10 mouse cellular contexts compared by ENCODE assay signal in the genomic region with DNA sequence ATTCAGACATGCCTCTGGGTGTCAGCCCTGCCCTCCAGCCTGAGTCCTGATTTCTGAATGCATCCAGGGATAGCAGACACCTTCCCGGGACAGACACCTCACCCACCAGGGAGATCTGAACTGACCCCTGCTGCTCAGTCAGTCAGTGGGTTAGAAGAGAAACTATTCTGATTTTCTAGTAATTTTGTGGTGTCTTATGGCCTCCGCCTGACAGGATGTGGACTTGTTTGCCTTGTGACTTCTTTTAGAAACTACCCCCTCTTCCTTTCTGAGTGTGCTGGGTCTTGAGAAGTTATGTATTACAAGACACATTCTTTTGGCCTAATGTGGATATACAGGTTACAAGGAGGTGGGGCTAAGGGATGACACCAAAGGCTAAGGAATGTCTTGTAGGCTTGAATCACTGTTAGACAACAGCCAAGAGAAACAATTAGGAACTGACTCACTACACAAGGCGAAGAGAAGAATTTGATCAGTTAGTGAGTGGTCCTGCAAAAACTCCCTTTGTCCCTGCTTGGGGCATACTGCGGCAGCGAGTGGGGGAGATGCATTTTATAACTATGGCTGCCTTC. TPM values are rescaled to one million over a fixed set of nuclear protein-coding genes. Genes with fewer than 3 reads are reported as not detected.
A peak's percentile ranks its signal among the peaks of the same experiment; 100 is the strongest.
DNase-seq lines count a peak whose midpoint lies in the region; ATAC-seq and TF ChIP-seq lines count a peak whose summit lies in the region.
"Had no signal": no experiment of that assay in that cellular context is flagged by ENCODE, and none has a peak within 500 bp of the region (broad histone marks: within the 10 kb centered on the region; RNA-seq: fewer than 3 reads in every experiment).

No protein-coding gene starts in this region.

- TF ChIP-seq EP300 in heart, adult 2 months (IDR thresholded peaks at IDR 0.05; ENCODE audit: insufficient read depth, low read depth, low read length), result no peak

- no peak for TF ChIP-seq POLR2A in heart, adult 2 months (IDR thresholded peaks at IDR 0.05; ENCODE audit: insufficient read depth, low read depth, low read length)

- peaks cover 20% of the 10 kb centered on the region for H3K4me1 ChIP-seq in heart, adult 2 months (ENCODE audit: control insufficient read depth, insufficient read depth, low read length)
- H3K4me1 ChIP-seq in forebrain, embryonic 11.5 days (replicated peaks; ENCODE audit: control insufficient read depth, insufficient read depth, low read length), result peaks cover 76% of the 10 kb centered on the region
- H3K4me1 ChIP-seq in limb, embryonic 13.5 days, result peaks cover 68% of the 10 kb centered on the region

- intact Hi-C loops in heart, adult 2 months (cut with DNase I), result no loop called here
- intact Hi-C loops in heart, postnatal 10 days (cut with DNase I), result no loop called here

- WGBS in heart, adult 2 months, result 63% methylated on average over 5 of the region's 5 CpGs
- WGBS in forebrain, embryonic 11.5 days, result 52% methylated on average over 5 of the region's 5 CpGs
- WGBS in limb, embryonic 13.5 days, result 64% methylated on average over 5 of the region's 5 CpGs

- H3K4me2 ChIP-seq in forebrain, embryonic 11.5 days (ENCODE audit: low read depth, low read length, severe bottlenecking), result peak overlapping the region; percentile 29; the same call in 1 of the 2 replicates
- H3K4me2 ChIP-seq in limb, embryonic 13.5 days (replicated peaks), result peak overlapping the region; percentile 32; the same call in 1 of the 2 replicates
- H3K4me2 ChIP-seq: embryonic facial prominence, embryonic 15.5 days had no signal

- peaks cover 59% of the 10 kb centered on the region for H3K79me3 ChIP-seq in C2C12 (ENCODE audit: low read depth)

- no peak for DNase-seq in heart, adult 2 months
- DNase-seq in heart, postnatal 10 days, result no peak
- peak; percentile 45 for DNase-seq in forebrain, embryonic 11.5 days (ENCODE audit: low spot score)
- DNase-seq in right cerebral cortex, adult 18-20 months, result no peak
- no peak for DNase-seq in spleen, adult 12 weeks (ENCODE audit: low spot score)
- DNase-seq in liver, result no peak
- DNase-seq: kidney, postnatal 36 days had no signal

- H3K79me2 ChIP-seq in heart, adult 2 months (replicated peaks; ENCODE audit: control insufficient read depth, insufficient read depth, low read length), result no peaks in the 10 kb centered on the region
- peaks cover 72% of the 10 kb centered on the region for H3K79me2 ChIP-seq in C2C12 (ENCODE audit: control insufficient read depth, insufficient read depth)

- H3K27me3 ChIP-seq in heart, adult 2 months (ENCODE audit: control insufficient read depth, insufficient read depth, low read length), result no peaks in the 10 kb centered on the region
- H3K27me3 ChIP-seq in C2C12 (ENCODE audit: control insufficient read depth, insufficient read depth, insufficient read length), result no peaks in the 10 kb centered on the region
- H3K27me3 ChIP-seq in forebrain, embryonic 11.5 days (ENCODE audit: control insufficient read depth, insufficient read depth, low read length), result no peaks in the 10 kb centered on the region
- peaks cover 8% of the 10 kb centered on the region; the same call in 1 of the 2 replicates for H3K27me3 ChIP-seq in limb, embryonic 13.5 days
- H3K27me3 ChIP-seq: embryonic facial prominence, embryonic 15.5 days had no signal

- peak overlapping the region; percentile 13 for H3ac ChIP-seq in C2C12 (ENCODE audit: control insufficient read depth, insufficient read length, low read depth)

- H3K9me3 ChIP-seq in forebrain, embryonic 11.5 days (ENCODE audit: control insufficient read depth, low read length), result no peaks in the 10 kb centered on the region
- H3K9me3 ChIP-seq in limb, embryonic 13.5 days, result no peaks in the 10 kb centered on the region
- H3K9me3 ChIP-seq: embryonic facial prominence, embryonic 15.5 days had no signal

- no peak for TF ChIP-seq CTCF in heart, adult 2 months (IDR thresholded peaks at IDR 0.05)
- no peak for TF ChIP-seq CTCF in C2C12 (IDR thresholded peaks at IDR 0.05; ENCODE audit: control insufficient read depth, insufficient read depth, insufficient read length)

- no peak for ATAC-seq in forebrain, embryonic 11.5 days (replicated peaks; ENCODE audit: low FRiP score)
- no peak for ATAC-seq in limb, embryonic 13.5 days (ENCODE audit: low FRiP score, low read depth)

- H3K4me3 ChIP-seq in heart, adult 2 months, result no peak overlapping the region
- no peak overlapping the region for H3K4me3 ChIP-seq in C2C12 (ENCODE audit: insufficient read depth, poor library complexity, severe bottlenecking)
- H3K4me3 ChIP-seq in forebrain, embryonic 11.5 days (ENCODE audit: low read depth, low read length), result no peak overlapping the region
- H3K4me3 ChIP-seq in limb, embryonic 13.5 days, result no peak overlapping the region
- H3K4me3 ChIP-seq: embryonic facial prominence, embryonic 15.5 days had no signal

- no peak overlapping the region for H3K9ac ChIP-seq in heart, adult 2 months (ENCODE audit: low read depth, low read length)
- H3K9ac ChIP-seq in forebrain, embryonic 11.5 days (ENCODE audit: low read length), result no peak overlapping the region; the same call in 1 of the 2 replicates
- no peak overlapping the region for H3K9ac ChIP-seq in limb, embryonic 13.5 days
- H3K9ac ChIP-seq: embryonic facial prominence, embryonic 15.5 days had no signal

- peak overlapping the region; percentile 56 for H3K27ac ChIP-seq in heart, adult 2 months
- H3K27ac ChIP-seq in forebrain, embryonic 11.5 days (ENCODE audit: low read depth, low read length), result peak overlapping the region; percentile 96; the same call in 1 of the 2 replicates
- H3K27ac ChIP-seq in limb, embryonic 13.5 days, result no peak overlapping the region
- H3K27ac ChIP-seq: embryonic facial prominence, embryonic 15.5 days had no signal

- H3K36me3 ChIP-seq in heart, adult 2 months (ENCODE audit: control insufficient read depth, insufficient read depth, low read length), result peaks cover 4% of the 10 kb centered on the region
- H3K36me3 ChIP-seq in C2C12 (ENCODE audit: control insufficient read depth, insufficient read depth), result peaks cover 82% of the 10 kb centered on the region
- H3K36me3 ChIP-seq in forebrain, embryonic 11.5 days (ENCODE audit: control insufficient read depth, insufficient read depth, low read length), result peaks cover 17% of the 10 kb centered on the region
- peaks cover 87% of the 10 kb centered on the region for H3K36me3 ChIP-seq in limb, embryonic 13.5 days

TF ChIP-seq in C2C12, 6 proteins besides CTCF, POLR2A, EP300 and RAD21:
- TF ChIP-seq USF1 (IDR thresholded peaks at IDR 0.05; ENCODE audit: low read depth), result peak; percentile 44
- TF ChIP-seq CEBPB (IDR thresholded peaks at IDR 0.05; ENCODE audit: low read depth), result no peak
- TF ChIP-seq MYOG (IDR thresholded peaks at IDR 0.05; ENCODE audit: control insufficient read depth, extremely low read depth, insufficient read length), result no peak
- TF ChIP-seq MYOD1 (IDR thresholded peaks at IDR 0.05; ENCODE audit: control insufficient read depth, insufficient read length, low read depth), result peak; percentile 16
- peak; percentile 17 for TF ChIP-seq MAX (IDR thresholded peaks at IDR 0.05)
- peak; percentile 6 for TF ChIP-seq FOSL1 (IDR thresholded peaks at IDR 0.05; ENCODE audit: insufficient read depth, low read length, poor library complexity, severe bottlenecking)

RNA-seq across cellular contexts. Expression of gene Enc1, which starts 8.7 kb away (rescaled TPM):
- 1 to 10 TPM; 7.7 to 10.0 TPM for total RNA-seq in heart, adult 2 months (2021)
- 5.2 and 6.3 TPM in 2 replicates for polyA plus RNA-seq in heart, adult 2 months (2012; rRNA removed)
- 10 to 100 TPM; 11.8 to 16.2 TPM for total RNA-seq in heart, postnatal 10 days (2021)
- 40.9 TPM for polyA plus RNA-seq in C2C12 (2012; fragmentation: generic; extraction: Trizol)
- 17.9 and 20.8 TPM in 2 replicates for polyA plus RNA-seq in forebrain, embryonic 11.5 days (2014; fragmentation: Nextera tagmentation; extraction: Ambion mirVana)
- polyA plus RNA-seq in limb, embryonic 13.5 days (2015; fragmentation: Nextera tagmentation; extraction: Ambion mirVana), result 8.2 and 8.9 TPM in 2 replicates

RNA-seq across cellular contexts. Expression of gene Hexb, which starts 51.4 kb away (rescaled TPM):
- 10 to 100 TPM; 21.2 to 21.7 TPM for total RNA-seq in heart, adult 2 months (2021)
- 21.3 and 26.5 TPM in 2 replicates for polyA plus RNA-seq in heart, adult 2 months (2012; rRNA removed)
- 10 to 100 TPM; 24.3 to 29.8 TPM for total RNA-seq in heart, postnatal 10 days (2021)
- 21.4 TPM for polyA plus RNA-seq in C2C12 (2012; fragmentation: generic; extraction: Trizol)
- 20.3 and 22.2 TPM in 2 replicates for polyA plus RNA-seq in forebrain, embryonic 11.5 days (2014; fragmentation: Nextera tagmentation; extraction: Ambion mirVana)
- polyA plus RNA-seq in limb, embryonic 13.5 days (2015; fragmentation: Nextera tagmentation; extraction: Ambion mirVana), result 38.3 and 40.3 TPM in 2 replicates
